Mouse (Mus musculus) hindbrain, embryonic 11.5 days (tissue): ENCODE results near the gene Noa1. TPM values are rescaled to one million over a fixed set of nuclear protein-coding genes. Genes with fewer than 3 reads are reported as not detected.

Experiments
- ATAC-seq: fragments of 200-750 bp; cut with Nextera tagmentation; 2 replicates; pipeline ENCODE4 v1.8.0; 2017; ENCODE audit warnings: mild to moderate bottlenecking, moderate TSS enrichment, moderate library complexity; ENCODE audit not compliant: low FRiP score
- DNase-seq: peaks from one replicate; pipeline ENCODE4 v3.0.0-alpha.2; 2015; ENCODE audit warnings: low spot score
- H3K27ac ChIP-seq: fragments of 300-500 bp; sonication (generic); 2 replicates; pipeline ENCODE4 v1.5.1; 2014; ENCODE audit warnings: mild to moderate bottlenecking, low read depth, low read length
- H3K27me3 ChIP-seq: fragments of 300-500 bp; sonication (generic); 2 replicates; pipeline ENCODE4 v1.6.1; 2014; ENCODE audit warnings: mild to moderate bottlenecking, low read length, moderate library complexity, mixed read lengths; ENCODE audit not compliant: control insufficient read depth, insufficient read depth
- H3K36me3 ChIP-seq: fragments of 300-500 bp; sonication (generic); 2 replicates; pipeline ENCODE4 v1.6.1; 2014; ENCODE audit warnings: mild to moderate bottlenecking, low read length, moderate library complexity, mixed read lengths; ENCODE audit not compliant: control insufficient read depth, insufficient read depth
- H3K4me1 ChIP-seq: fragments of 300-500 bp; sonication (generic); replicated peaks from 2 replicates; pipeline ENCODE4 v1.6.1; 2014; ENCODE audit warnings: low read length, mixed read lengths; ENCODE audit not compliant: control insufficient read depth, insufficient read depth
- H3K4me2 ChIP-seq: fragments of 300-500 bp; sonication (generic); replicated peaks from 2 replicates; pipeline ENCODE4 v1.6.1; 2014; ENCODE audit warnings: mild to moderate bottlenecking, low read depth, low read length
- H3K4me3 ChIP-seq: fragments of 300-500 bp; sonication (generic); 2 replicates; pipeline ENCODE4 v1.5.1; 2014; ENCODE audit warnings: low read depth, low read length
- H3K9ac ChIP-seq: fragments of 300-500 bp; sonication (generic); 2 replicates; pipeline ENCODE4 v1.6.1; 2014; ENCODE audit warnings: low read depth, low read length
- H3K9me3 ChIP-seq: fragments of 300-500 bp; sonication (generic); 2 replicates; pipeline ENCODE4 v1.6.1; 2016; ENCODE audit warnings: low read length; ENCODE audit not compliant: control insufficient read depth
- WGBS: fragments of 180-500 bp; shearing (Covaris S2); extraction: QIAGEN DNeasy Blood & Tissue Kit; methylation state at CpG from one replicate; pipeline ENCODE4 v1.1.7; 2014; 5-methylcytosine and 5-hydroxymethylcytosine counted together
- polyA plus RNA-seq: library from polyadenylated mRNA; unstranded; fragments of >200 nt; fragmentation: Nextera tagmentation; extraction: Ambion mirVana; gene quantifications from 2 replicates; pipeline ENCODE4 v1.2.1, GENCODE M21; 2014

Gene Noa1
- polyA plus RNA-seq, 1 experiment from 2014 or later, result 32.5 TPM

GRCm38 (mm10) chr5:77266066-77266885 is 43.6 kb downstream of the Noa1 start:
- ATAC-seq (peak; percentile 76), DNase-seq (peak; percentile 75)
- Histone ChIP-seq H3K27me3 (peaks cover 5% of the 10 kb centered on the region; the same call in 1 of the 2 replicates), H3K27ac (peak overlapping the region; percentile 91), H3K4me1 (no peaks in the 10 kb centered on the region), H3K9ac (peak overlapping the region; percentile 90), H3K9me3 (no peaks in the 10 kb centered on the region), H3K4me2 (peak overlapping the region; percentile 81), H3K36me3 (no peaks in the 10 kb centered on the region), H3K4me3 (peak overlapping the region; percentile 98)
- under 1% methylated on average over 68 of the region's 87 CpGs for WGBS

- Histone ChIP-seq H3K9me3 (no peaks in the 10 kb centered on the region), H3K27me3 (peaks cover 5% of the 10 kb centered on the region; the same call in 1 of the 2 replicates), H3K4me2 (peak overlapping the region; percentile 81), H3K36me3 (no peaks in the 10 kb centered on the region), H3K9ac (peak overlapping the region; percentile 90), H3K4me1 (no peaks in the 10 kb centered on the region), H3K27ac (peak overlapping the region; percentile 91), H3K4me3 (peak overlapping the region; percentile 98)
- WGBS, result 0% methylated on average over 34 of the region's 53 CpGs
- DNase-seq (peak; percentile 74), ATAC-seq (peak; percentile 82)
Measured at GRCm38 (mm10) chr5:77265671-77266065, 44.2 kb downstream of the Noa1 start.

GRCm38 (mm10) chr5:77265081-77265670 is 44.7 kb downstream of the Noa1 start, which contains the start of gene Rest:
Gene Rest, plus strand, starts transcription at chr5:77265491.
- peaks cover 5% of the 10 kb centered on the region; the same call in 1 of the 2 replicates for H3K27me3 ChIP-seq
- H3K9me3 ChIP-seq, result no peaks in the 10 kb centered on the region
- under 1% methylated on average over 44 of the region's 78 CpGs for WGBS
- DNase-seq (peak; percentile 80), ATAC-seq (peak; percentile 84)
- H3K4me2 ChIP-seq, result peak within 1 kb of the TSS; percentile 81
- peak within 1 kb of the TSS; percentile 98 for H3K4me3 ChIP-seq
- no peaks in the 10 kb centered on the region for H3K36me3 ChIP-seq
- H3K27ac ChIP-seq, result peak within 1 kb of the TSS; percentile 91
- H3K9ac ChIP-seq, result peak within 1 kb of the TSS; percentile 90
- H3K4me1 ChIP-seq, result no peaks in the 10 kb centered on the region

- Histone ChIP-seq H3K36me3 (no peaks in the 10 kb centered on the region), H3K27me3 (peaks cover 5% of the 10 kb centered on the region; the same call in 1 of the 2 replicates), H3K9ac (no peak overlapping the region), H3K9me3 (no peaks in the 10 kb centered on the region), H3K4me3 (no peak overlapping the region), H3K4me1 (no peaks in the 10 kb centered on the region), H3K27ac (no peak overlapping the region), H3K4me2 (no peak overlapping the region)
- ATAC-seq (no peak), DNase-seq (peak; percentile 28)
- WGBS, result 33% methylated on average over 5 of the region's 5 CpGs
Measured at GRCm38 (mm10) chr5:77262105-77262504, 47.8 kb downstream of the Noa1 start.

GRCm38 (mm10) chr5:77261137-77261536 is 48.7 kb downstream of the Noa1 start:
- DNase-seq (no peak), ATAC-seq (no peak)
- Histone ChIP-seq H3K27ac (no peak overlapping the region), H3K9ac (no peak overlapping the region), H3K9me3 (no peaks in the 10 kb centered on the region), H3K27me3 (peaks cover 5% of the 10 kb centered on the region; the same call in 1 of the 2 replicates), H3K4me3 (no peak overlapping the region), H3K4me1 (no peaks in the 10 kb centered on the region), H3K4me2 (no peak overlapping the region), H3K36me3 (no peaks in the 10 kb centered on the region)
- 91% methylated on average over 4 of the region's 4 CpGs for WGBS

GRCm38 (mm10) chr5:77260141-77260540 is 49.7 kb downstream of the Noa1 start:
- H3K9me3 ChIP-seq, result no peaks in the 10 kb centered on the region
- DNase-seq, result no peak
- no peak overlapping the region for H3K4me2 ChIP-seq
- peaks cover 5% of the 10 kb centered on the region; the same call in 1 of the 2 replicates for H3K27me3 ChIP-seq
- 68% methylated on average over 6 of the region's 6 CpGs for WGBS
- no peak for ATAC-seq
- H3K4me3 ChIP-seq, result no peak overlapping the region
- no peak overlapping the region for H3K9ac ChIP-seq
- no peak overlapping the region for H3K27ac ChIP-seq
- no peaks in the 10 kb centered on the region for H3K36me3 ChIP-seq
- no peaks in the 10 kb centered on the region for H3K4me1 ChIP-seq

GRCm38 (mm10) chr5:77259315-77259714 is 50.6 kb downstream of the Noa1 start:
- peaks cover 5% of the 10 kb centered on the region; the same call in 1 of the 2 replicates for H3K27me3 ChIP-seq
- DNase-seq (no peak), ATAC-seq (no peak)
- H3K9ac ChIP-seq, result no peak overlapping the region
- H3K27ac ChIP-seq, result no peak overlapping the region
- no peak overlapping the region for H3K4me3 ChIP-seq
- H3K9me3 ChIP-seq, result no peaks in the 10 kb centered on the region
- H3K4me1 ChIP-seq, result no peaks in the 10 kb centered on the region
- no peak overlapping the region for H3K4me2 ChIP-seq
- no peaks in the 10 kb centered on the region for H3K36me3 ChIP-seq

- ATAC-seq (no peak), DNase-seq (no peak)
- Histone ChIP-seq H3K4me1 (no peaks in the 10 kb centered on the region), H3K27me3 (no peaks in the 10 kb centered on the region), H3K9ac (no peak overlapping the region), H3K27ac (no peak overlapping the region), H3K4me3 (no peak overlapping the region), H3K9me3 (no peaks in the 10 kb centered on the region), H3K4me2 (no peak overlapping the region), H3K36me3 (no peaks in the 10 kb centered on the region)
- 74% methylated on average over 3 of the region's 3 CpGs for WGBS
Measured at GRCm38 (mm10) chr5:77257603-77258002, 52.3 kb downstream of the Noa1 start.
